Mouse (Mus musculus): ENCODE results near the gene Itga6.

DNA sequence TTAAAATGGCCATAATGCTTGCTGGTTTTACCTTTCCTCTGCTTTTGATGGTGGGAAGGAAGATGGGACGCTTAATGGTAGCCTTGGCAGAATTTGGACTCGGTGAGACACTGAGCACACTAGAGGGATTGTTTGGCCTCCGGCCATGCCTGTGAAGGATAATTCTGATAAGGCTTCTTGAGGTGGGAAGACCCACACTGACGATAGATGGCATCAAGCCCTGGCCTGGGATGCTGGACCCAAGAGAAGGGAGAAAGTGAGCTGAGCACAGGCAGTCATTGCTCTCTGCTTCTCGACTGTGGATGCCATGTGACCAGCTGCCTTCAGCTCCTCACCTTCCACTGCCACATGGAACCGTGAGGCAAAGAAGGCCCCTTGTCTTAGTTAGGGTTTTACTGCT, 99.5 kb downstream of the Itga6 start:
- no peak for TF ChIP-seq POLR2A (IDR thresholded peaks at IDR 0.05; ENCODE audit: low read depth, low read length)
- no peak for TF ChIP-seq CTCF (IDR thresholded peaks at IDR 0.05; ENCODE audit: borderline replicate concordance, insufficient read depth, low read length)
